8 mouse cellular contexts compared by ENCODE assay signal in genomic region chr5:132543118-132544071, GRCm38 (mm10). TPM values are rescaled to one million over a fixed set of nuclear protein-coding genes. Genes with fewer than 3 reads are reported as not detected.
DNase-seq lines count a peak whose midpoint lies in the region; ATAC-seq and TF ChIP-seq lines count a peak whose summit lies in the region.

Gene Auts2, minus strand, starts transcription at chr5:132543344.

- H3K27me3 ChIP-seq in embryonic facial prominence, embryonic 10.5 days (replicated peaks; ENCODE audit: low read depth, poor library complexity, severe bottlenecking), result peaks cover 27% of the 10 kb centered on the region
- no peaks in the 10 kb centered on the region for H3K27me3 ChIP-seq in limb, embryonic 11.5 days (ENCODE audit: control insufficient read depth, insufficient read depth, low read length)
- H3K27me3 ChIP-seq in midbrain, embryonic 12.5 days, result peaks cover 18% of the 10 kb centered on the region

- peak within 1 kb of the TSS; percentile 78 for H3K4me2 ChIP-seq in limb, embryonic 11.5 days (ENCODE audit: low read depth, severe bottlenecking)
- peak within 1 kb of the TSS; percentile 74 for H3K4me2 ChIP-seq in midbrain, embryonic 12.5 days (replicated peaks)

- peak within 1 kb of the TSS; percentile 90 for H3K9ac ChIP-seq in limb, embryonic 11.5 days (ENCODE audit: low read length)
- H3K9ac ChIP-seq in midbrain, embryonic 12.5 days (replicated peaks), result peak within 1 kb of the TSS; percentile 90

- H3K4me1 ChIP-seq in bone marrow, adult 2 months (ENCODE audit: control insufficient read depth, insufficient read depth, low read length), result no peaks in the 10 kb centered on the region
- H3K4me1 ChIP-seq in embryonic facial prominence, embryonic 10.5 days, result peaks cover 36% of the 10 kb centered on the region
- peaks cover 12% of the 10 kb centered on the region for H3K4me1 ChIP-seq in limb, embryonic 11.5 days (ENCODE audit: control insufficient read depth, insufficient read depth, low read length)
- peaks cover 35% of the 10 kb centered on the region for H3K4me1 ChIP-seq in midbrain, embryonic 12.5 days

- no peaks in the 10 kb centered on the region for H3K36me3 ChIP-seq in embryonic facial prominence, embryonic 10.5 days (replicated peaks)
- no peaks in the 10 kb centered on the region for H3K36me3 ChIP-seq in limb, embryonic 11.5 days (ENCODE audit: control insufficient read depth, insufficient read depth, low read length)
- H3K36me3 ChIP-seq in midbrain, embryonic 12.5 days, result no peaks in the 10 kb centered on the region

- peak; percentile 92 for ATAC-seq in limb, embryonic 11.5 days (ENCODE audit: insufficient number of reproducible peaks, low FRiP score, low TSS enrichment, low read depth)
- peak; percentile 85 for ATAC-seq in midbrain, embryonic 12.5 days (ENCODE audit: low FRiP score, low read depth)
- no peak for ATAC-seq in inflammation-experienced regulatory T-cells, adult 6 months

- H3K4me3 ChIP-seq in bone marrow, adult 2 months (replicated peaks; ENCODE audit: control insufficient read depth, low read depth, low read length), result peak within 1 kb of the TSS; percentile 14
- H3K4me3 ChIP-seq in embryonic facial prominence, embryonic 10.5 days, result peak within 1 kb of the TSS; percentile 79
- H3K4me3 ChIP-seq in limb, embryonic 11.5 days (ENCODE audit: low read depth, low read length), result peak within 1 kb of the TSS; percentile 83
- H3K4me3 ChIP-seq in midbrain, embryonic 12.5 days, result peak within 1 kb of the TSS; percentile 87

- TF ChIP-seq POLR2A in bone marrow, adult 2 months (IDR thresholded peaks at IDR 0.05; ENCODE audit: borderline replicate concordance, control insufficient read depth, low read depth, low read length), result no peak

- peak; percentile 96 for DNase-seq in embryonic facial prominence, embryonic 10.5 days (ENCODE audit: low spot score)
- peak; percentile 86 to 92 for DNase-seq in heart, adult 18-20 months
- DNase-seq in kidney, adult 18-20 months, result peak; percentile 70
- DNase-seq in limb, embryonic 11.5 days (ENCODE audit: low spot score), result peak; percentile 94
- peak; percentile 7 to 19 for DNase-seq in spleen, postnatal 14 days (ENCODE audit: low spot score in 2 of 2)

- no peak within 1 kb of the TSS for H3K27ac ChIP-seq in bone marrow, adult 2 months (ENCODE audit: control insufficient read depth, insufficient read depth, low read depth, low read length, poor library complexity)
- peak within 1 kb of the TSS; percentile 95 for H3K27ac ChIP-seq in embryonic facial prominence, embryonic 10.5 days (replicated peaks)
- H3K27ac ChIP-seq in limb, embryonic 11.5 days (replicated peaks; ENCODE audit: low read depth, low read length), result peak within 1 kb of the TSS; percentile 88
- peak within 1 kb of the TSS; percentile 91 for H3K27ac ChIP-seq in midbrain, embryonic 12.5 days (replicated peaks)

- H3K9me3 ChIP-seq in embryonic facial prominence, embryonic 10.5 days, result no peaks in the 10 kb centered on the region
- H3K9me3 ChIP-seq in limb, embryonic 11.5 days (ENCODE audit: control insufficient read depth, low read length), result no peaks in the 10 kb centered on the region
- no peaks in the 10 kb centered on the region for H3K9me3 ChIP-seq in midbrain, embryonic 12.5 days

- TF ChIP-seq CTCF in bone marrow, adult 2 months (IDR thresholded peaks at IDR 0.05; ENCODE audit: control insufficient read depth, insufficient read depth, low read length), result no peak

- under 1% methylated on average over 87 of the region's 105 CpGs for WGBS in bone marrow, adult 2 months
- WGBS in embryonic facial prominence, embryonic 10.5 days, result under 1% methylated on average over 96 of the region's 105 CpGs
- under 1% methylated on average over 69 of the region's 105 CpGs for WGBS in limb, embryonic 11.5 days
- WGBS in midbrain, embryonic 12.5 days, result under 1% methylated on average over 69 of the region's 105 CpGs

RNA-seq across cellular contexts. Expression of gene Auts2, which starts in this region (rescaled TPM):
- polyA plus RNA-seq in bone marrow, adult 2 months (2011; ENCODE audit: insufficient read depth, insufficient read length, low replicate concordance, missing spikeins), result 1.5 and 4.2 TPM in 2 replicates
- polyA plus RNA-seq in embryonic facial prominence, embryonic 10.5 days (2016; fragmentation: Nextera tagmentation; extraction: Ambion mirVana), result 45.6 and 50.0 TPM in 2 replicates
- total RNA-seq in heart, adult 18-20 months (2021), result 10 to 100 TPM; 24.3 to 29.9 TPM
- polyA plus RNA-seq in limb, embryonic 11.5 days (2014; fragmentation: Nextera tagmentation; extraction: Ambion mirVana), result 53.4 and 62.0 TPM in 2 replicates
- 75.5 and 80.6 TPM in 2 replicates for polyA plus RNA-seq in midbrain, embryonic 12.5 days (2016; fragmentation: Nextera tagmentation; extraction: Ambion mirVana)
- polyA plus RNA-seq in inflammation-experienced regulatory T-cells, adult 6 months (2017; shearing (Covaris generic)), result not detected

Comparison
In these comparisons a context has a peak if more than half of its experiments do, and no peak if none do; other contexts are left out.
1. H3K4me3 ChIP-seq: peak in every context shown above with its lines; median percentile 87 in midbrain, embryonic 12.5 days; 83 in limb, embryonic 11.5 days; 79 in embryonic facial prominence, embryonic 10.5 days; 14 in bone marrow, adult 2 months.
2. DNase-seq: peak in every context shown above with its lines; median percentile 96 in embryonic facial prominence, embryonic 10.5 days; 94 in limb, embryonic 11.5 days; 89 in heart, adult 18-20 months; 70 in kidney, adult 18-20 months; 13 in spleen, postnatal 14 days.